Mouse (Mus musculus): ENCODE results near the gene Pigq. TPM values are rescaled to one million over a fixed set of nuclear protein-coding genes. Genes with fewer than 3 reads are reported as not detected.

The Pigq gene
- polyA plus RNA-seq, 1 experiment from 2014 or later = 62.7 TPM

DNA sequence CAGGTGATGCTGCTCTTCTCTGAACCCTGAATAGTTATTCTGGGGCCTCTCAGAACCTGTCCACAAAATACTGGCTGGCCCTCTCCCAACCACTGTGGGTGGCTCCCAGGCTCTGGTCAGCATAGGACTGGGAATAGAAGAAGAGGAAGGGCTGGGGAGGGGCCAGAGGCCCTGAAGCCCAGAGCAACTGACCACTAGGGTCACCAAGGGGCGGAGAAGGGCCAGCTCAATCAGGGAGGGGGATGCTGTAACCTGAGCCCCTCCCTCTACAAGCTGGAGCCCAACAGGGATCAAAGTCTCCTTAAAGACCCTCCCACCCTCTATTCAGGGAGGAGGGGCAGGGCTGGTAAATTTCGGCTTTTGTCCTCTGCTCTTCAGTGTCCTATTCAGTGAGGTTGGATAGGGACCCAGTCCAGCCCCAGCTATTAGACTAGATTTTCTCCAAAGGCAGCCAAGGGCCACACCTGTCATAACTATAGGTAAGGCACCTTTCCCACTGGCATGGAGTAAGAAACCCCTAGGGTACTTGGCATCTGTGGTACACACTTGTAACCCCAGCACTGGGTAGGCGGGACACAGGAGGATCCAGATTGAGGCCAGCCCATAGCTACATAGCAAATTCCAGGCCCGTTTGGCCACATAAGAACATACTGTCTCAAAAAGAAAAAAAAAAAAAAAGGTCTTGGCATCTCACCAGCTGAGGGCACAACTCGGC lies 64.4 kb downstream of the Pigq start, which contains the start of gene Wfikkn1:
Wfikkn1 (minus strand) TSS at position 663 of the 715 bp plus-strand sequence.
- 58% methylated on average over 5 of the region's 5 CpGs for WGBS
- Histone ChIP-seq H3K27me3 (ENCODE audit: control insufficient read depth, insufficient read depth, low read length) (no peaks in the 10 kb centered on the region), H3K36me3 (ENCODE audit: control insufficient read depth, insufficient read depth, low read length) (peaks cover 41% of the 10 kb centered on the region), H3K4me2 (ENCODE audit: low read length) (no peak within 1 kb of the TSS), H3K9ac (ENCODE audit: low read length) (no peak within 1 kb of the TSS), H3K27ac (replicated peaks in 1 of 2; ENCODE audit: control insufficient read depth in 1 of 2, insufficient read depth in 1 of 2, low read depth in 2 of 2, low read length in 2 of 2) (no peak within 1 kb of the TSS), H3K4me3 (ENCODE audit: control insufficient read depth in 1 of 2, insufficient read depth in 1 of 2, low read depth in 1 of 2, low read length in 2 of 2) (no peak within 1 kb of the TSS), H3K4me1 (ENCODE audit: control insufficient read depth in 2 of 2, insufficient read depth in 2 of 2, low read length in 2 of 2) (peaks cover 14 to 17% of the 10 kb centered on the region in 2 experiments), H3K9me3 (ENCODE audit: control insufficient read depth, low read length) (no peaks in the 10 kb centered on the region)
- no peak for ATAC-seq (ENCODE audit: insufficient number of reproducible peaks, insufficient read depth, low FRiP score, low read depth)

GRCm38 (mm10) chr17:25879750-25880149 lies 65.0 kb downstream of the Pigq start:
- no peak for ATAC-seq (ENCODE audit: insufficient number of reproducible peaks, insufficient read depth, low FRiP score, low read depth)
- H3K9ac ChIP-seq (ENCODE audit: low read length) = no peak overlapping the region
- 82% methylated on average over 8 of the region's 8 CpGs for WGBS
- H3K9me3 ChIP-seq (ENCODE audit: control insufficient read depth, low read length) = no peaks in the 10 kb centered on the region
- H3K27me3 ChIP-seq (ENCODE audit: control insufficient read depth, insufficient read depth, low read length) = no peaks in the 10 kb centered on the region
- H3K4me3 ChIP-seq (ENCODE audit: control insufficient read depth in 1 of 2, insufficient read depth in 1 of 2, low read depth in 1 of 2, low read length in 2 of 2) = no peak overlapping the region
- peaks cover 38% of the 10 kb centered on the region for H3K36me3 ChIP-seq (ENCODE audit: control insufficient read depth, insufficient read depth, low read length)
- no peak overlapping the region for H3K27ac ChIP-seq (replicated peaks in 1 of 2; ENCODE audit: control insufficient read depth in 1 of 2, insufficient read depth in 1 of 2, low read depth in 2 of 2, low read length in 2 of 2)
- H3K4me2 ChIP-seq (ENCODE audit: low read length) = no peak overlapping the region
- peaks cover 14 to 17% of the 10 kb centered on the region in 2 experiments for H3K4me1 ChIP-seq (ENCODE audit: control insufficient read depth in 2 of 2, insufficient read depth in 2 of 2, low read length in 2 of 2)

- peaks cover 14 to 20% of the 10 kb centered on the region in 2 experiments for H3K4me1 ChIP-seq (ENCODE audit: control insufficient read depth in 2 of 2, insufficient read depth in 2 of 2, low read length in 2 of 2)
- H3K4me3 ChIP-seq (ENCODE audit: control insufficient read depth in 1 of 2, insufficient read depth in 1 of 2, low read depth in 1 of 2, low read length in 2 of 2) = no peak overlapping the region
- peaks cover 33% of the 10 kb centered on the region for H3K36me3 ChIP-seq (ENCODE audit: control insufficient read depth, insufficient read depth, low read length)
- no peak overlapping the region for H3K9ac ChIP-seq (ENCODE audit: low read length)
- ATAC-seq (ENCODE audit: insufficient number of reproducible peaks, insufficient read depth, low FRiP score, low read depth) = no peak
- H3K27me3 ChIP-seq (ENCODE audit: control insufficient read depth, insufficient read depth, low read length) = no peaks in the 10 kb centered on the region
- WGBS = 65% methylated on average over 4 of the region's 4 CpGs
- H3K9me3 ChIP-seq (ENCODE audit: control insufficient read depth, low read length) = no peaks in the 10 kb centered on the region
- H3K27ac ChIP-seq (replicated peaks in 1 of 2; ENCODE audit: control insufficient read depth in 1 of 2, insufficient read depth in 1 of 2, low read depth in 2 of 2, low read length in 2 of 2) = no peak overlapping the region
- H3K4me2 ChIP-seq (ENCODE audit: low read length) = no peak overlapping the region
These were observed 65.5 kb downstream of the Pigq start for GRCm38 (mm10) chr17:25879261-25879660.

DNA sequence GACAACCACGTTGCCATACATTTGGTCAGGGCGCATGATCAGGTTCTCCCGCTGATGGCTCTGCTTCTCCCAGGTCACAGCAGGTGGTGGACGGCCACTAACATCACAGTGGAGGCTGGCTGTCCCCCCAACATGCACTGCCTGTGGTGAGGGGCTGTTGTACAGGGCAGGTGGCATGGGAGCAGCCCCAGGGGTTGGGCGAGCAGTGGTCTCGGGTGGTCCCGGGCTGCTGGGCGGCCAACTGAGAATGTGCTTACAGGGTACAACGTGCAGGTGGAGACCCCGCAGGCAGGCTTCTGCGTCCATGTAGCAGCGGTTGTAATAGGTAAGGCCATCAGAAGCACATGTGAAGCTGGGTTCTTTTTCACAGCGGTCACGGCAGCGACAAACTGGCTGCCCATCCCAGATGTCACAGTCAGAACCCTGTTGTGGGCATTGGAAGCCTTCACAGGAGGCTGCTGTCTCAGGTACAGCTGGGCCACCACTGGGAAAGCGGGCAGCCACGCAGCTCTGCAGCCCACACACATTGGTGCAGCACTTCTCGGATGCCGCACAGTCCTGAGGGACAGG lies 66.0 kb downstream of the Pigq start:
- peaks cover 20 to 25% of the 10 kb centered on the region in 2 experiments for H3K4me1 ChIP-seq (ENCODE audit: control insufficient read depth in 2 of 2, insufficient read depth in 2 of 2, low read length in 2 of 2)
- no peaks in the 10 kb centered on the region for H3K9me3 ChIP-seq (ENCODE audit: control insufficient read depth, low read length)
- H3K36me3 ChIP-seq (ENCODE audit: control insufficient read depth, insufficient read depth, low read length) = peaks cover 27% of the 10 kb centered on the region
- H3K4me2 ChIP-seq (ENCODE audit: low read length) = no peak overlapping the region
- H3K27me3 ChIP-seq (ENCODE audit: control insufficient read depth, insufficient read depth, low read length) = no peaks in the 10 kb centered on the region
- H3K27ac ChIP-seq (replicated peaks in 1 of 2; ENCODE audit: control insufficient read depth in 1 of 2, insufficient read depth in 1 of 2, low read depth in 2 of 2, low read length in 2 of 2) = no peak overlapping the region
- H3K9ac ChIP-seq (ENCODE audit: low read length) = no peak overlapping the region
- no peak overlapping the region for H3K4me3 ChIP-seq (ENCODE audit: control insufficient read depth in 1 of 2, insufficient read depth in 1 of 2, low read depth in 1 of 2, low read length in 2 of 2)
- 92% methylated on average over 19 of the region's 19 CpGs for WGBS
- ATAC-seq (ENCODE audit: insufficient number of reproducible peaks, insufficient read depth, low FRiP score, low read depth) = no peak

DNA sequence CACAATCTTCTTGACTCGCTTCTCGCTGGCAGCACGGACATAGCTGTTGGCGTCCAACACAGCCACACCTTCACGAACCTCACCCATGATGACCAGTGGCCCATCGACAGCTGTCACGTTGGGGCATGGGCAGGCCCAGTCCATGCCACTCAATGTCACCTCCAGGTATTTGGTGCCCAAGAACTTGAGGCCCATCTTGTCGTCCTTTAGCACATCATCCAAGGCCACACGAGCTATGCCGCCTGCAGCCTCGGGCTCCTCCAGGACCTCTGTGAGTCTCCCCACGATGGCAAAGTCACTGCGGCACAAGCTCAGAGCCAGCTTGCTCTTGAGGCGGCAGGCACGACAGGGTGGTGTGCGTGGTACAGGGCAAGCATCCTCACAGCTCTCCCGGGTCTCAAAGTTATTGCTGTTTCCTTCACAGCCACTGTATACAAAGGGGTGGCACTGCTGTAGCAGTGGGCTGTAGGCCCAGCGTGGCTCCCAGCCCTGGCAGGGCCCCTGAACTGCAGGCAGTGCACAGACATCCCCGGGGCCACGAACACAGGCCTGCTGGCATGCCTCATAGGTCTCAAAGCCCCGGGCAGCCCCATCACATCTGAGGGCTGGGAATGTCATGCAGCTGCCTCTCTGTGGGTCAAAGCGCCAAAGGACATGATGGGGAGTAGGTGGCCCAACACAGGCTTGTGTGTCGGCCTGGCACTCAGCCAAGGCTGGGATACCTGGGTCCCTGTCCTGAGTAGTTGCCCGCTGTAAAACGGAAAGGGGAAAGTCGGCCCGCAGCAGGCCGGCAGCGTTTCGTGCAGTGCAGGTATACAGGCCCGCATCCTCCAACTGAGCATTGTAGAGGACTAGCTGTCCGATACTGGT lies 66.8 kb downstream of the Pigq start:
- no peak overlapping the region for H3K27ac ChIP-seq (replicated peaks in 1 of 2; ENCODE audit: control insufficient read depth in 1 of 2, insufficient read depth in 1 of 2, low read depth in 2 of 2, low read length in 2 of 2)
- no peak overlapping the region for H3K9ac ChIP-seq (ENCODE audit: low read length)
- ATAC-seq (ENCODE audit: insufficient number of reproducible peaks, insufficient read depth, low FRiP score, low read depth) = no peak
- no peak overlapping the region for H3K4me2 ChIP-seq (ENCODE audit: low read length)
- peaks cover 20% of the 10 kb centered on the region for H3K36me3 ChIP-seq (ENCODE audit: control insufficient read depth, insufficient read depth, low read length)
- no peaks in the 10 kb centered on the region for H3K9me3 ChIP-seq (ENCODE audit: control insufficient read depth, low read length)
- H3K4me3 ChIP-seq (ENCODE audit: control insufficient read depth in 1 of 2, insufficient read depth in 1 of 2, low read depth in 1 of 2, low read length in 2 of 2) = no peak overlapping the region
- peaks cover 20 to 25% of the 10 kb centered on the region in 2 experiments for H3K4me1 ChIP-seq (ENCODE audit: control insufficient read depth in 2 of 2, insufficient read depth in 2 of 2, low read length in 2 of 2)
- 93% methylated on average over 32 of the region's 32 CpGs for WGBS
- no peaks in the 10 kb centered on the region for H3K27me3 ChIP-seq (ENCODE audit: control insufficient read depth, insufficient read depth, low read length)

GRCm38 (mm10) chr17:25877025-25877424 lies 67.7 kb downstream of the Pigq start:
- no peaks in the 10 kb centered on the region for H3K27me3 ChIP-seq (ENCODE audit: control insufficient read depth, insufficient read depth, low read length)
- WGBS = 77% methylated on average over 3 of the region's 3 CpGs
- no peak overlapping the region for H3K4me3 ChIP-seq (ENCODE audit: control insufficient read depth in 1 of 2, insufficient read depth in 1 of 2, low read depth in 1 of 2, low read length in 2 of 2)
- H3K36me3 ChIP-seq (ENCODE audit: control insufficient read depth, insufficient read depth, low read length) = peaks cover 16% of the 10 kb centered on the region; the same call in 1 of the 2 replicates
- no peak overlapping the region for H3K9ac ChIP-seq (ENCODE audit: low read length)
- peaks cover 20 to 25% of the 10 kb centered on the region in 2 experiments for H3K4me1 ChIP-seq (ENCODE audit: control insufficient read depth in 2 of 2, insufficient read depth in 2 of 2, low read length in 2 of 2)
- no peak for ATAC-seq (ENCODE audit: insufficient number of reproducible peaks, insufficient read depth, low FRiP score, low read depth)
- H3K4me2 ChIP-seq (ENCODE audit: low read length) = no peak overlapping the region
- no peaks in the 10 kb centered on the region for H3K9me3 ChIP-seq (ENCODE audit: control insufficient read depth, low read length)
- no peak overlapping the region for H3K27ac ChIP-seq (replicated peaks in 1 of 2; ENCODE audit: control insufficient read depth in 1 of 2, insufficient read depth in 1 of 2, low read depth in 2 of 2, low read length in 2 of 2)
